Mouse (Mus musculus) limb, embryonic 14.5 days (tissue): ENCODE results near the gene Cobl. TPM values are rescaled to one million over a fixed set of nuclear protein-coding genes. Genes with fewer than 3 reads are reported as not detected.

Source experiments
- ATAC-seq: fragments of 200-750 bp; cut with Nextera tagmentation; 2 replicates; pipeline ENCODE4 v1.8.0; 2017; ENCODE audit warnings: low read depth, moderate number of reproducible peaks, moderate TSS enrichment; ENCODE audit not compliant: low FRiP score
- DNase-seq: peaks from one replicate; pipeline ENCODE4 v3.0.0-alpha.2; 2015; ENCODE audit warnings: low spot score
- H3K27ac ChIP-seq: fragments of 300-500 bp; sonication (generic); replicated peaks from 2 replicates; pipeline ENCODE4 v1.5.1; 2014; ENCODE audit warnings: low read depth, mild to moderate bottlenecking, low read length, moderate library complexity, mixed read lengths
- H3K27me3 ChIP-seq: fragments of 300-500 bp; sonication (generic); 2 replicates; pipeline ENCODE4 v1.6.1; 2014; ENCODE audit warnings: low read length, mixed read lengths; ENCODE audit not compliant: control insufficient read depth, insufficient read depth
- H3K36me3 ChIP-seq: fragments of 300-500 bp; sonication (generic); 2 replicates; pipeline ENCODE4 v1.6.1; 2014; ENCODE audit warnings: mild to moderate bottlenecking, low read length, moderate library complexity, mixed read lengths; ENCODE audit not compliant: control insufficient read depth, insufficient read depth
- H3K4me1 ChIP-seq: fragments of 300-500 bp; sonication (generic); 2 replicates; pipeline ENCODE4 v1.6.1; 2014; ENCODE audit warnings: antibody characterized with exemption, low read length, mixed read lengths; ENCODE audit not compliant: control insufficient read depth, insufficient read depth
- H3K4me2 ChIP-seq: fragments of 300-500 bp; sonication (generic); replicated peaks from 2 replicates; pipeline ENCODE4 v1.6.1; 2014; ENCODE audit warnings: low read depth, mild to moderate bottlenecking, low read length, moderate library complexity; ENCODE audit not compliant: severe bottlenecking
- H3K4me3 ChIP-seq: fragments of 300-500 bp; sonication (generic); replicated peaks from 2 replicates; pipeline ENCODE4 v1.5.1; 2014; ENCODE audit warnings: low read length
- H3K9ac ChIP-seq: fragments of 300-500 bp; sonication (generic); 2 replicates; pipeline ENCODE4 v1.6.1; 2014; ENCODE audit warnings: mild to moderate bottlenecking, low read depth, low read length, moderate library complexity; ENCODE audit not compliant: severe bottlenecking
- H3K9me3 ChIP-seq: fragments of 300-500 bp; sonication (generic); 2 replicates; pipeline ENCODE4 v1.6.1; 2016; ENCODE audit warnings: low read length; ENCODE audit not compliant: control insufficient read depth
- POLR2A ChIP-seq: fragments of 200-500 bp; IDR thresholded peaks from 2 replicates; pipeline ENCODE4 v1.8.0; 2012; ENCODE audit warnings: inconsistent platforms, mild to moderate bottlenecking, moderate library complexity, borderline replicate concordance; ENCODE audit not compliant: insufficient read depth, insufficient read length; ENCODE audit errors: extremely low read depth
- WGBS: fragments of 180-500 bp; shearing (Covaris S2); extraction: QIAGEN DNeasy Blood & Tissue Kit; methylation state at CpG from one replicate; pipeline ENCODE4 v1.1.7; 2014; 5-methylcytosine and 5-hydroxymethylcytosine counted together
- polyA plus RNA-seq, 2 experiments: library from polyadenylated mRNA; depleted of rRNA in 1 of 2; stranded (reverse) in 1 of 2; unstranded in 1 of 2; fragments of >200 nt; fragmentation: Nextera tagmentation in 1 of 2; extraction: Ambion mirVana in 1 of 2; gene quantifications; 2 replicates each; pipeline versions ENCODE4 v1.2.1 to v1.2.3; 2012 to 2014

The Cobl gene
- polyA plus RNA-seq, 2 experiments, result 22.2 to 31.3 TPM

GRCm38 (mm10) chr11:12229411-12229810 lies 235.3 kb downstream of the Cobl start:
- H3K27ac ChIP-seq, result no peak overlapping the region
- no peak for DNase-seq
- H3K36me3 ChIP-seq, result no peaks in the 10 kb centered on the region
- 71% methylated on average over 7 of the region's 7 CpGs for WGBS
- TF ChIP-seq POLR2A, result no peak
- H3K4me3 ChIP-seq, result no peak overlapping the region
- H3K9ac ChIP-seq, result no peak overlapping the region
- no peaks in the 10 kb centered on the region for H3K27me3 ChIP-seq
- 0 out of 2 replicates have a peak, but pooled peaks cover 2% of the 10 kb centered on the region for H3K4me1 ChIP-seq
- no peak for ATAC-seq
- no peaks in the 10 kb centered on the region for H3K9me3 ChIP-seq
- H3K4me2 ChIP-seq, result no peak overlapping the region

- H3K4me2 ChIP-seq, result no peak overlapping the region
- H3K4me1 ChIP-seq, result no peaks in the 10 kb centered on the region
- no peak for DNase-seq
- no peaks in the 10 kb centered on the region for H3K27me3 ChIP-seq
- no peaks in the 10 kb centered on the region for H3K9me3 ChIP-seq
- 88% methylated on average over 3 of the region's 3 CpGs for WGBS
- no peak for ATAC-seq
- H3K27ac ChIP-seq, result no peak overlapping the region
- no peak for TF ChIP-seq POLR2A
- no peak overlapping the region for H3K9ac ChIP-seq
- H3K4me3 ChIP-seq, result no peak overlapping the region
- H3K36me3 ChIP-seq, result no peaks in the 10 kb centered on the region
Measured at GRCm38 (mm10) chr11:12227343-12227742, 237.4 kb downstream of the Cobl start.

- H3K36me3 ChIP-seq, result no peaks in the 10 kb centered on the region
- no peak for TF ChIP-seq POLR2A
- no peaks in the 10 kb centered on the region for H3K9me3 ChIP-seq
- WGBS, result 56% methylated on average over 4 of the region's 4 CpGs
- no peak overlapping the region for H3K27ac ChIP-seq
- ATAC-seq (no peak), DNase-seq (no peak)
- H3K27me3 ChIP-seq, result no peaks in the 10 kb centered on the region
- no peak overlapping the region for H3K9ac ChIP-seq
- no peak overlapping the region for H3K4me3 ChIP-seq
- no peak overlapping the region for H3K4me2 ChIP-seq
- no peaks in the 10 kb centered on the region for H3K4me1 ChIP-seq
Measured at GRCm38 (mm10) chr11:12219594-12220530, 244.9 kb downstream of the Cobl start.

GRCm38 (mm10) chr11:12216897-12217296 lies 247.9 kb downstream of the Cobl start:
- DNase-seq (no peak), ATAC-seq (no peak)
- 83% methylated on average over 1 of the region's 1 CpGs for WGBS
- no peaks in the 10 kb centered on the region for H3K27me3 ChIP-seq
- no peak overlapping the region for H3K4me2 ChIP-seq
- no peak overlapping the region for H3K27ac ChIP-seq
- no peak overlapping the region for H3K4me3 ChIP-seq
- H3K9ac ChIP-seq, result no peak overlapping the region
- no peaks in the 10 kb centered on the region for H3K9me3 ChIP-seq
- no peaks in the 10 kb centered on the region for H3K36me3 ChIP-seq
- H3K4me1 ChIP-seq, result no peaks in the 10 kb centered on the region
- no peak for TF ChIP-seq POLR2A

GRCm38 (mm10) chr11:12215582-12215981 lies 249.2 kb downstream of the Cobl start:
- TF ChIP-seq POLR2A, result no peak
- H3K27me3 ChIP-seq, result no peaks in the 10 kb centered on the region
- DNase-seq, result no peak
- no peak for ATAC-seq
- no peak overlapping the region for H3K4me2 ChIP-seq
- no peak overlapping the region for H3K27ac ChIP-seq
- H3K9ac ChIP-seq, result no peak overlapping the region
- H3K4me3 ChIP-seq, result no peak overlapping the region
- no peaks in the 10 kb centered on the region for H3K9me3 ChIP-seq
- WGBS, result 90% methylated on average over 1 of the region's 1 CpGs
- H3K4me1 ChIP-seq, result no peaks in the 10 kb centered on the region
- H3K36me3 ChIP-seq, result no peaks in the 10 kb centered on the region

- no peaks in the 10 kb centered on the region for H3K9me3 ChIP-seq
- H3K4me1 ChIP-seq, result no peaks in the 10 kb centered on the region
- no peak overlapping the region for H3K27ac ChIP-seq
- WGBS, result 76% methylated on average over 2 of the region's 2 CpGs
- no peak overlapping the region for H3K9ac ChIP-seq
- ATAC-seq (no peak), DNase-seq (no peak)
- H3K27me3 ChIP-seq, result no peaks in the 10 kb centered on the region
- H3K4me2 ChIP-seq, result no peak overlapping the region
- no peak for TF ChIP-seq POLR2A
- no peaks in the 10 kb centered on the region for H3K36me3 ChIP-seq
- no peak overlapping the region for H3K4me3 ChIP-seq
Measured at GRCm38 (mm10) chr11:12208574-12208973, 256.2 kb downstream of the Cobl start.
